Mouse (Mus musculus) lung, embryonic 16.5 days (tissue): ENCODE data around the gene Arhgef28. TPM values are rescaled to one million over a fixed set of nuclear protein-coding genes. Genes with fewer than 3 reads are reported as not detected.
A peak's percentile ranks its signal among the peaks of the same experiment; 100 is the strongest.

Experiments
- ATAC-seq: fragments of 200-750 bp; cut with Nextera tagmentation; 2 replicates; pipeline ENCODE4 v1.8.0; 2017; ENCODE audit warnings: low read depth, mild to moderate bottlenecking, moderate library complexity
- H3K27ac ChIP-seq: fragments of 300-500 bp; sonication (generic); 2 replicates; pipeline ENCODE4 v1.5.1; 2014; ENCODE audit warnings: mild to moderate bottlenecking, control low read depth, low read length
- H3K27me3 ChIP-seq: fragments of 300-500 bp; sonication (generic); 2 replicates; pipeline ENCODE4 v1.6.1; 2014; ENCODE audit warnings: low read depth, low read length, mixed read lengths; ENCODE audit not compliant: control insufficient read depth, insufficient read depth
- H3K36me3 ChIP-seq: fragments of 300-500 bp; sonication (generic); 2 replicates; pipeline ENCODE4 v1.6.1; 2014; ENCODE audit warnings: low read length; ENCODE audit not compliant: control insufficient read depth, insufficient read depth
- H3K4me1 ChIP-seq: fragments of 300-500 bp; sonication (generic); replicated peaks from 2 replicates; pipeline ENCODE4 v1.6.1; 2014; ENCODE audit warnings: low read length, mixed read lengths; ENCODE audit not compliant: control insufficient read depth, insufficient read depth
- H3K4me2 ChIP-seq: fragments of 300-500 bp; sonication (generic); 2 replicates; pipeline ENCODE4 v1.6.1; 2014; ENCODE audit warnings: low read depth, low read length, control low read depth
- H3K4me3 ChIP-seq: fragments of 300-500 bp; sonication (generic); 2 replicates; pipeline ENCODE4 v1.5.1; 2014; ENCODE audit warnings: mild to moderate bottlenecking, low read length, control low read depth
- H3K9ac ChIP-seq: fragments of 300-500 bp; sonication (generic); 2 replicates; pipeline ENCODE4 v1.6.1; 2014; ENCODE audit warnings: low read length, control low read depth
- H3K9me3 ChIP-seq: fragments of 300-500 bp; sonication (generic); 2 replicates; pipeline ENCODE4 v1.6.1; 2016; ENCODE audit warnings: low read length; ENCODE audit not compliant: control insufficient read depth
- WGBS: fragments of 180-500 bp; shearing (Covaris S2); extraction: QIAGEN DNeasy Blood & Tissue Kit; methylation state at CpG from one replicate; pipeline ENCODE4 v1.1.7; 2014; 5-methylcytosine and 5-hydroxymethylcytosine counted together
- polyA plus RNA-seq: library from polyadenylated mRNA; unstranded; fragments of >200 nt; fragmentation: Nextera tagmentation; extraction: Ambion mirVana; gene quantifications from 2 replicates; pipeline ENCODE4 v1.2.1, GENCODE M21; 2015

Arhgef28 gene
- polyA plus RNA-seq, 1 experiment from 2014 or later = 21.7 TPM

- Histone ChIP-seq H3K36me3 (no peaks in the 10 kb centered on the region), H3K27me3 (no peaks in the 10 kb centered on the region), H3K9ac (no peak overlapping the region), H3K27ac (no peak overlapping the region), H3K4me1 (peaks cover 14% of the 10 kb centered on the region), H3K4me3 (no peak overlapping the region), H3K4me2 (no peak overlapping the region), H3K9me3 (no peaks in the 10 kb centered on the region)
- WGBS = 78% methylated on average over 8 of the region's 8 CpGs
- ATAC-seq = no peak
Observed at GRCm38 (mm10) chr13:97999130-97999529, 207.1 kb downstream of the Arhgef28 start.

DNA sequence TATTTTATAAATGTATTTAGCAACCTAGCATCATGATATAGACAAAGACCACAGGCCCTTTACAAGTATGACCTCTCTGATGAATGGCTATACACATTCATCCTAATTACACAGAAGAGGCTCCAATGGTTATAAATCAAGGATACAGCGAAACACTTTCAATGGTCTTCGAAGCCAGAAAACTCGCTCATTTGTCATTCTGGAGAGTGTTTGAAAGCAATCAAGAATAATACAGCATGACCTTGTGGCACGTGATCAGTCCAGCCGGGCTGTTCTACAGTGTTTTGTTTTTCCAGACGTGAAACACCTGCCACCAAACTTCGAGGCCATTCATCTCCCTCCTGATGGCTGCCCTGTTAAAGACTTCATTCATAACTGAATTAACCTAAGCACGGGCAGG, 207.7 kb downstream of the Arhgef28 start:
- Histone ChIP-seq H3K9me3 (no peaks in the 10 kb centered on the region), H3K9ac (no peak overlapping the region), H3K27ac (no peak overlapping the region), H3K4me2 (no peak overlapping the region), H3K36me3 (peaks cover 2% of the 10 kb centered on the region; the same call in 1 of the 2 replicates), H3K27me3 (no peaks in the 10 kb centered on the region), H3K4me3 (no peak overlapping the region), H3K4me1 (peaks cover 14% of the 10 kb centered on the region)
- 43% methylated on average over 8 of the region's 8 CpGs for WGBS
- no peak for ATAC-seq

- Histone ChIP-seq H3K36me3 (peaks cover 4% of the 10 kb centered on the region; the same call in 1 of the 2 replicates), H3K9ac (no peak overlapping the region), H3K4me2 (no peak overlapping the region), H3K4me3 (no peak overlapping the region), H3K27ac (no peak overlapping the region), H3K4me1 (no peaks in the 10 kb centered on the region), H3K9me3 (no peaks in the 10 kb centered on the region), H3K27me3 (no peaks in the 10 kb centered on the region)
- 26% methylated on average over 8 of the region's 8 CpGs for WGBS
- peak; percentile 31; the same call in 1 of the 2 replicates for ATAC-seq
Observed at GRCm38 (mm10) chr13:97990939-97991338, 215.3 kb downstream of the Arhgef28 start.

DNA sequence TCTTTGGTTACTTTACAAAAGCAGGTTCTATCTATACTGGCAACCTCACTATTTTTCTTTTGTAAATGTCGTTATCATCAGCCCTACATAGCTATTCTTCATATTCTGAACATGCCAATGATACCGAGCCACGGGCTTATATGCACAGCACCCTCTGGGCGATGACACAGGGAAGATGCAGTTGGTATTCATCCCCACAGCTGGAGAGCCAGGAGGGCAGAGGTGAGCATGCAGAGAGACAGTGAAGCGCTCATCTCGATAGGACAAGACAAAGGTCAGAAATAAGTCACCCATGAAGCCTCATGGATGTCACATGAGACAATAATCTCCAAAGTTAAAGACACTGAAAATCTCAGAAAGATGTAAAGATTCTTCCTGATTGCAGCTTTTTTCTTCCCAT, 217.4 kb downstream of the Arhgef28 start:
- WGBS = 85% methylated on average over 6 of the region's 6 CpGs
- H3K4me3 ChIP-seq = no peak overlapping the region
- ATAC-seq = no peak
- H3K27ac ChIP-seq = no peak overlapping the region
- no peak overlapping the region for H3K9ac ChIP-seq
- no peak overlapping the region for H3K4me2 ChIP-seq
- peaks cover 3% of the 10 kb centered on the region; the same call in 1 of the 2 replicates for H3K36me3 ChIP-seq
- no peaks in the 10 kb centered on the region for H3K9me3 ChIP-seq
- H3K4me1 ChIP-seq = no peaks in the 10 kb centered on the region
- no peaks in the 10 kb centered on the region for H3K27me3 ChIP-seq

DNA sequence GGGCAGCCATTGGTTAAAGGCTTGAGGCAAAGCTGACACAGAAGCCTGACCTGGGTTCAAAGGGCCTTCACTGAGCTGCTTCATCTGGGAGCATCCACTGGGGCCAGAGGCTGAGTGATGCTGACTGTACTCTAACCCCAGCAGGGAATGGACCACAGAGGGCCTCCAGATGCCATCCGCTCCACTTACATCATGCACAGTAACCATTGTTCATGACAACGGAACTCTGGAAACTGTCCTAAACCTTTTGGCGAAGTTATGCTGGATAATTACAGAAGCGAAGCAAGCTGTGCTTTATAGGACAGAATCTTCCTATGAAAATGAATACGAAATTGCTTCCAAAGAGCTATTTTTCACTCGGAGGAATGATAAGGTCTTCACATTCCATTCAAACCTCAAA, 219.5 kb downstream of the Arhgef28 start:
- Histone ChIP-seq H3K27ac (no peak overlapping the region), H3K4me1 (peaks cover 3% of the 10 kb centered on the region), H3K4me2 (no peak overlapping the region), H3K9me3 (no peaks in the 10 kb centered on the region), H3K27me3 (no peaks in the 10 kb centered on the region), H3K9ac (no peak overlapping the region), H3K4me3 (no peak overlapping the region), H3K36me3 (no peaks in the 10 kb centered on the region)
- ATAC-seq = no peak
- WGBS = 71% methylated on average over 6 of the region's 6 CpGs

- WGBS = 84% methylated on average over 9 of the region's 9 CpGs
- peaks cover 3% of the 10 kb centered on the region for H3K4me1 ChIP-seq
- H3K9me3 ChIP-seq = no peaks in the 10 kb centered on the region
- no peak overlapping the region for H3K4me3 ChIP-seq
- no peaks in the 10 kb centered on the region for H3K36me3 ChIP-seq
- H3K27me3 ChIP-seq = no peaks in the 10 kb centered on the region
- H3K9ac ChIP-seq = no peak overlapping the region
- ATAC-seq = no peak
- H3K27ac ChIP-seq = no peak overlapping the region
- no peak overlapping the region for H3K4me2 ChIP-seq
Observed at GRCm38 (mm10) chr13:97977104-97977503, 229.1 kb downstream of the Arhgef28 start.

DNA sequence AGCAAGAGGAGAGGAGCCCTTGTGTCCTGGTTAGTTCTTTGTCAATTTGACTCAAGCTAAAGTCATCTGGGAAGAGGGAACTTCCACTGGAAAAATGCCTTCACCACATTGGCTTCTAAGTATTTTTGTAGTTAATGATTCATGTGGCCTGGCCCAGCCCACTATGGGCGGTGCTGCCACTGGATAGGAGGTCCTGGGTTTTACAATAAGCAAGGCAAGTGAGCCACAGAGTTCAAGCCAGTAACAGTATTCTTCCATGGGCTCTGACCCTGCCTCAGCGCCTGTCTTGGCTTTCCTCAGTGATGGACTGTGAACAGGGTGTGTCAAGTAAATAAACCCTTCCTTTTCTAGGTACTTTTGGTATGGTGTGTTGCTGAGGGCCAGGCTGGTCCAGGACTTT, 229.6 kb downstream of the Arhgef28 start:
- no peaks in the 10 kb centered on the region for H3K36me3 ChIP-seq
- H3K9ac ChIP-seq = no peak overlapping the region
- H3K27ac ChIP-seq = no peak overlapping the region
- H3K27me3 ChIP-seq = no peaks in the 10 kb centered on the region
- H3K4me3 ChIP-seq = no peak overlapping the region
- no peak overlapping the region for H3K4me2 ChIP-seq
- H3K9me3 ChIP-seq = no peaks in the 10 kb centered on the region
- H3K4me1 ChIP-seq = peaks cover under 1% of the 10 kb centered on the region
- ATAC-seq = no peak
- WGBS = 81% methylated on average over 2 of the region's 2 CpGs

- Histone ChIP-seq H3K9me3 (no peaks in the 10 kb centered on the region), H3K27me3 (no peaks in the 10 kb centered on the region), H3K27ac (no peak overlapping the region; the same call in 1 of the 2 replicates), H3K4me2 (no peak overlapping the region), H3K9ac (no peak overlapping the region), H3K4me3 (no peak overlapping the region), H3K36me3 (no peaks in the 10 kb centered on the region), H3K4me1 (no peaks in the 10 kb centered on the region; the same call in 1 of the 2 replicates)
- ATAC-seq = peak; percentile 62; the same call in 1 of the 2 replicates
- WGBS = 52% methylated on average over 6 of the region's 6 CpGs
Observed at GRCm38 (mm10) chr13:97974532-97975194, 231.6 kb downstream of the Arhgef28 start.

GRCm38 (mm10) chr13:97973915-97974314, 232.3 kb downstream of the Arhgef28 start:
- H3K9ac ChIP-seq = no peak overlapping the region
- H3K27ac ChIP-seq = no peak overlapping the region; the same call in 1 of the 2 replicates
- WGBS = 58% methylated on average over 4 of the region's 4 CpGs
- ATAC-seq = no peak
- H3K36me3 ChIP-seq = no peaks in the 10 kb centered on the region
- H3K9me3 ChIP-seq = no peaks in the 10 kb centered on the region
- no peaks in the 10 kb centered on the region for H3K27me3 ChIP-seq
- no peak overlapping the region for H3K4me3 ChIP-seq
- no peak overlapping the region for H3K4me2 ChIP-seq
- no peaks in the 10 kb centered on the region; the same call in 1 of the 2 replicates for H3K4me1 ChIP-seq
